ENCODE assay signal across 23 mouse cellular contexts in genomic region chr13:56692644-56693043, GRCm38 (mm10). TPM values are rescaled to one million over a fixed set of nuclear protein-coding genes. Genes with fewer than 3 reads are reported as not detected.
DNase-seq lines count a peak whose midpoint lies in the region; ATAC-seq and TF ChIP-seq lines count a peak whose summit lies in the region.
"Had no signal": no experiment of that assay in that cellular context is flagged by ENCODE, and none has a peak within 500 bp of the region (broad histone marks: within the 10 kb centered on the region; RNA-seq: fewer than 3 reads in every experiment).

No protein-coding gene starts in this region.

- H3K27me3 ChIP-seq in forebrain, postnatal 0 days (ENCODE audit: insufficient read depth, low read length): no peaks in the 10 kb centered on the region
- no peaks in the 10 kb centered on the region for H3K27me3 ChIP-seq in forebrain, embryonic 14.5 days (replicated peaks; ENCODE audit: control insufficient read depth, insufficient read depth, low read length)
- no peaks in the 10 kb centered on the region for H3K27me3 ChIP-seq in limb, embryonic 10.5 days (ENCODE audit: low read depth, poor library complexity, severe bottlenecking)
- no peaks in the 10 kb centered on the region for H3K27me3 ChIP-seq in hindbrain, postnatal 0 days (ENCODE audit: insufficient read depth, low read length)
- H3K27me3 ChIP-seq: embryonic facial prominence, embryonic 12.5 days; embryonic facial prominence, embryonic 15.5 days; forebrain, embryonic 15.5 days had no signal

- TF ChIP-seq CTCF in forebrain, postnatal 0 days (IDR thresholded peaks at IDR 0.05; ENCODE audit: low read depth): no peak
- TF ChIP-seq CTCF in hindbrain, postnatal 0 days (IDR thresholded peaks at IDR 0.05; ENCODE audit: low read depth): no peak

- H3K4me2 ChIP-seq in forebrain, postnatal 0 days (ENCODE audit: low read depth): no peak overlapping the region
- H3K4me2 ChIP-seq in forebrain, embryonic 14.5 days (ENCODE audit: low read length): no peak overlapping the region
- no peak overlapping the region for H3K4me2 ChIP-seq in hindbrain, postnatal 0 days (ENCODE audit: low read depth, low read length)
- H3K4me2 ChIP-seq: embryonic facial prominence, embryonic 12.5 days; embryonic facial prominence, embryonic 15.5 days; forebrain, embryonic 15.5 days; heart, embryonic 13.5 days; hindbrain, embryonic 14.5 days had no signal

- DNase-seq in forebrain, postnatal 0 days: peak; percentile 23
- no peak for DNase-seq in forebrain, embryonic 14.5 days (ENCODE audit: low spot score)
- peak; percentile 11 to 13 for DNase-seq in right cerebral cortex, adult 2 months (ENCODE audit: low spot score in 2 of 2)
- no peak for DNase-seq in right cerebral cortex, postnatal 36 days (ENCODE audit: low spot score in 2 of 2)
- no peak for DNase-seq in limb, embryonic 10.5 days (ENCODE audit: low spot score)
- no peak for DNase-seq in testis, postnatal 14 days (ENCODE audit: low spot score)
- no peak for DNase-seq in hindbrain, postnatal 0 days (ENCODE audit: low spot score)
- DNase-seq: adrenal gland, postnatal 10 days; adrenal gland, postnatal 36 days; cerebellum, adult 11 months; cerebellum, adult 2 months; cerebellum, adult 9-11 months; cerebellum, postnatal 25 days; gastrocnemius, postnatal 25 days; heart, adult 18-20 months; heart, postnatal 14 days; heart, postnatal 4 days had no signal

- no peak overlapping the region for H3K27ac ChIP-seq in forebrain, postnatal 0 days (ENCODE audit: low read depth, low read length)
- no peak overlapping the region for H3K27ac ChIP-seq in forebrain, embryonic 14.5 days (ENCODE audit: low read depth, low read length)
- H3K27ac ChIP-seq in limb, embryonic 10.5 days: 0 out of 2 replicates have a peak overlapping the region, but pooled peaks have one; percentile 23
- no peak overlapping the region for H3K27ac ChIP-seq in hindbrain, postnatal 0 days
- H3K27ac ChIP-seq: embryonic facial prominence, embryonic 12.5 days; embryonic facial prominence, embryonic 15.5 days; forebrain, embryonic 15.5 days; heart, embryonic 13.5 days; hindbrain, embryonic 14.5 days had no signal

- H3K36me3 ChIP-seq in forebrain, postnatal 0 days (ENCODE audit: insufficient read depth): no peaks in the 10 kb centered on the region
- no peaks in the 10 kb centered on the region for H3K36me3 ChIP-seq in forebrain, embryonic 14.5 days (ENCODE audit: control insufficient read depth, insufficient read depth, low read length)
- no peaks in the 10 kb centered on the region for H3K36me3 ChIP-seq in limb, embryonic 10.5 days
- H3K36me3 ChIP-seq in hindbrain, postnatal 0 days (ENCODE audit: insufficient read depth, low read length): no peaks in the 10 kb centered on the region
- H3K36me3 ChIP-seq: embryonic facial prominence, embryonic 12.5 days; embryonic facial prominence, embryonic 15.5 days; forebrain, embryonic 15.5 days; heart, embryonic 13.5 days had no signal

- no peak for ATAC-seq in forebrain, postnatal 0 days
- ATAC-seq in forebrain, embryonic 14.5 days: no peak
- ATAC-seq in hindbrain, postnatal 0 days: no peak
- ATAC-seq: activated CD4-positive, CD25-positive, alpha-beta regulatory T cell, adult 4 months; forebrain, embryonic 15.5 days had no signal

- H3K9me3 ChIP-seq in forebrain, postnatal 0 days (ENCODE audit: low read length): no peaks in the 10 kb centered on the region
- no peaks in the 10 kb centered on the region for H3K9me3 ChIP-seq in forebrain, embryonic 14.5 days (replicated peaks; ENCODE audit: control insufficient read depth, low read length)
- no peaks in the 10 kb centered on the region for H3K9me3 ChIP-seq in limb, embryonic 10.5 days (replicated peaks)
- H3K9me3 ChIP-seq in hindbrain, postnatal 0 days (ENCODE audit: low read length): no peaks in the 10 kb centered on the region
- H3K9me3 ChIP-seq: embryonic facial prominence, embryonic 12.5 days; embryonic facial prominence, embryonic 15.5 days; forebrain, embryonic 15.5 days; heart, embryonic 13.5 days had no signal

- H3K4me1 ChIP-seq in forebrain, postnatal 0 days (ENCODE audit: insufficient read depth): peaks cover 5% of the 10 kb centered on the region
- H3K4me1 ChIP-seq in forebrain, embryonic 14.5 days (ENCODE audit: control insufficient read depth, insufficient read depth, low read length): peaks cover 7% of the 10 kb centered on the region; the same call in 1 of the 2 replicates
- peaks cover 31% of the 10 kb centered on the region for H3K4me1 ChIP-seq in limb, embryonic 10.5 days
- H3K4me1 ChIP-seq in hindbrain, postnatal 0 days (ENCODE audit: insufficient read depth, low read length): peaks cover 8% of the 10 kb centered on the region; the same call in 1 of the 2 replicates

- 71% methylated on average over 6 of the region's 6 CpGs for WGBS in forebrain, postnatal 0 days
- 85% methylated on average over 6 of the region's 6 CpGs for WGBS in forebrain, embryonic 14.5 days
- 94% methylated on average over 6 of the region's 6 CpGs for WGBS in limb, embryonic 10.5 days
- 82% methylated on average over 6 of the region's 6 CpGs for WGBS in hindbrain, postnatal 0 days

- no peak overlapping the region for H3K4me3 ChIP-seq in forebrain, postnatal 0 days (ENCODE audit: low read depth, low read length)
- H3K4me3 ChIP-seq in forebrain, embryonic 14.5 days (ENCODE audit: low read depth, low read length): no peak overlapping the region
- no peak overlapping the region for H3K4me3 ChIP-seq in limb, embryonic 10.5 days
- no peak overlapping the region for H3K4me3 ChIP-seq in hindbrain, postnatal 0 days (ENCODE audit: low read length)
- H3K4me3 ChIP-seq: embryonic facial prominence, embryonic 12.5 days; embryonic facial prominence, embryonic 15.5 days; forebrain, embryonic 15.5 days; heart, embryonic 13.5 days had no signal

- no peak overlapping the region for H3K9ac ChIP-seq in forebrain, postnatal 0 days
- H3K9ac ChIP-seq in forebrain, embryonic 14.5 days (ENCODE audit: low read length): no peak overlapping the region
- H3K9ac ChIP-seq in hindbrain, postnatal 0 days (replicated peaks; ENCODE audit: low read length): no peak overlapping the region
- H3K9ac ChIP-seq: embryonic facial prominence, embryonic 12.5 days; embryonic facial prominence, embryonic 15.5 days; forebrain, embryonic 15.5 days; heart, embryonic 13.5 days; hindbrain, embryonic 14.5 days had no signal

RNA-seq across cellular contexts. Expression of gene Smad5, which starts 10.2 kb away (rescaled TPM):
- total RNA-seq in forebrain, postnatal 0 days (2014; rRNA removed): 45.2 and 54.6 TPM in 2 replicates
- polyA plus RNA-seq in forebrain, postnatal 0 days (2015; fragmentation: Nextera tagmentation; extraction: Ambion mirVana): 15.7 and 17.1 TPM in 2 replicates
- polyA plus RNA-seq in forebrain, embryonic 14.5 days (2014; fragmentation: Nextera tagmentation; extraction: Ambion mirVana): 39.7 and 45.8 TPM in 2 replicates
- 42.1 and 52.3 TPM in 2 replicates for polyA plus RNA-seq in limb, embryonic 10.5 days (2016; fragmentation: Nextera tagmentation; extraction: Ambion mirVana)
- 39.5 and 40.5 TPM in 2 replicates for total RNA-seq in hindbrain, postnatal 0 days (2014; rRNA removed)
- polyA plus RNA-seq in hindbrain, postnatal 0 days (2015; fragmentation: Nextera tagmentation; extraction: Ambion mirVana): 14.2 and 17.7 TPM in 2 replicates

Comparison
In these comparisons a context has a peak if more than half of its experiments do, and no peak if none do; other contexts are left out.
1. DNase-seq: peak in forebrain, postnatal 0 days (single experiment) and right cerebral cortex, adult 2 months (2 of 2); none in forebrain, embryonic 14.5 days (single experiment), right cerebral cortex, postnatal 36 days (0 of 2), limb, embryonic 10.5 days (single experiment), testis, postnatal 14 days (single experiment) and hindbrain, postnatal 0 days (single experiment).